Mouse (Mus musculus) adrenal gland, postnatal 14 days (tissue): ENCODE data around the gene Nt5c. TPM values are rescaled to one million over a fixed set of nuclear protein-coding genes. Genes with fewer than 3 reads are reported as not detected.
A peak's percentile ranks its signal among the peaks of the same experiment; 100 is the strongest.
"Not testable (repeated sequence)": the region's sequence is repeated elsewhere in the genome, so short reads cannot be mapped to it uniquely, and the experiment has no call there.

Experiments
- DNase-seq: peaks from one replicate; pipeline ENCODE4 v3.0.0; 2021; ENCODE audit warnings: mixed read lengths
- long read RNA-seq, 2 experiments: library from polyadenylated mRNA; stranded (forward); transcript quantifications; one replicate each; pipeline ENCODE4 v2.0.0; 2021
- total RNA-seq: library from RNA; stranded (reverse); gene quantifications from 2 replicates; pipeline ENCODE4 v1.2.3, GENCODE M21; 2021

Nt5c gene
- total RNA-seq = 73.8 and 89.8 TPM in 2 replicates
- long read RNA-seq, experiment 1, transcript Nt5c-204 (2 exons, 395 nt) = minor isoform, 6 of 118 reads
- long read RNA-seq, experiment 1, transcript Nt5c-201 (5 exons, 858 nt) = major isoform, 80 of 118 reads
- long read RNA-seq, experiment 1, transcript Nt5c-203 (3 exons, 907 nt) = minor isoform, 8 of 118 reads
- long read RNA-seq, experiment 1, partial matches to known transcripts = 8 of 118 reads
- long read RNA-seq, experiment 1, other reads (novel, unspliced or antisense) = 13 of 118 reads
- long read RNA-seq, experiment 2, transcript Nt5c-201 (5 exons, 858 nt) = major isoform, 47 of 62 reads
- long read RNA-seq, experiment 2, transcript Nt5c-203 (3 exons, 907 nt) = minor isoform, 5 of 62 reads
- long read RNA-seq, experiment 2, partial matches to known transcripts = 0 of 62 reads
- long read RNA-seq, experiment 2, other reads (novel, unspliced or antisense) = 7 of 62 reads

- peak; percentile 92 for DNase-seq
Measured at GRCm38 (mm10) chr11:115491356-115492083, at the start of gene Nt5c. Nt5c (minus strand) TSS chr11:115491862.

- DNase-seq = no peak
Measured at GRCm38 (mm10) chr11:115538045-115538444, 46.4 kb upstream of the Nt5c start.

GRCm38 (mm10) chr11:115536856-115537568 is 45.4 kb upstream of the Nt5c start:
- DNase-seq = peak; percentile 23

- DNase-seq = peak; percentile 100
Measured at GRCm38 (mm10) chr11:115536038-115536681, 44.5 kb upstream of the Nt5c start, which contains the start of gene Sumo2. Sumo2 (minus strand) TSS chr11:115536276.

- peak; percentile 88 for DNase-seq
Measured at GRCm38 (mm10) chr11:115535401-115536037, 43.9 kb upstream of the Nt5c start.

GRCm38 (mm10) chr11:115534759-115535371 is 43.2 kb upstream of the Nt5c start:
- no peak for DNase-seq

- DNase-seq = not testable (repeated sequence)
Measured at GRCm38 (mm10) chr11:115526446-115526845, 34.8 kb upstream of the Nt5c start.

- DNase-seq = no peak
Measured at GRCm38 (mm10) chr11:115522703-115523102, 31.0 kb upstream of the Nt5c start.

GRCm38 (mm10) chr11:115522238-115522637 is 30.6 kb upstream of the Nt5c start:
- DNase-seq = no peak

GRCm38 (mm10) chr11:115521080-115521479 is 29.4 kb upstream of the Nt5c start:
- DNase-seq = no peak

GRCm38 (mm10) chr11:115520218-115520617 is 28.6 kb upstream of the Nt5c start:
- DNase-seq = no peak

GRCm38 (mm10) chr11:115519581-115519980 is 27.9 kb upstream of the Nt5c start:
- DNase-seq = no peak

GRCm38 (mm10) chr11:115518693-115519092 is 27.0 kb upstream of the Nt5c start:
- no peak for DNase-seq

- no peak for DNase-seq
Measured at GRCm38 (mm10) chr11:115516942-115517341, 25.3 kb upstream of the Nt5c start.

- DNase-seq = no peak
Measured at GRCm38 (mm10) chr11:115515021-115515420, 23.4 kb upstream of the Nt5c start.

- peak; percentile 97 for DNase-seq
Measured at GRCm38 (mm10) chr11:115514238-115514663, 22.6 kb upstream of the Nt5c start, which contains the start of gene Jpt1. Jpt1 (minus strand) TSS chr11:115514387.

- DNase-seq = peak; percentile 68
Measured at GRCm38 (mm10) chr11:115513271-115514237, 21.9 kb upstream of the Nt5c start.

- DNase-seq = peak; percentile 21
Measured at GRCm38 (mm10) chr11:115512407-115513183, 20.9 kb upstream of the Nt5c start.

GRCm38 (mm10) chr11:115512004-115512403 is 20.3 kb upstream of the Nt5c start:
- DNase-seq = no peak
